Mouse (Mus musculus): ENCODE data around the gene Mfsd4a.

Mfsd4a gene

DNA sequence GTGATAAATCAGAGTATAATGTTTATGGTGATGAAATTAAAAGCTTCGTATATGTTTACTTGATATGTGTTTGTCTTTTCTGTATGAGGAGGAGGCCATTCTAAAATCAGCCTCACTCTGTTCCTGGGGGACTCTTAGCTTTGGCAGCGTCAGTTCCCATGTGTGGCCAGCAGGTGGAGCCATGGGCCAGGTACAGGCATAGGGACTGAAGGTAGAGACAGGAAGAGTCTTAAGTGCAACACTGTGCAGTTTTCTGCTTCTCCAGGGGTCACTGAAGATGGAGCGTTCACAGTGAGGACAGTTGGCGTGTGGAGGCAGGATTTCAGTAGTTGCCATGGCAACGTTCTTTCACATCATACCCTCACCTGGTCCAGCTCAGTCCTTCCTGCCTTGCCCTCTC lies 85.0 kb downstream of the Mfsd4a start:
- peak; percentile 86 for DNase-seq

DNA sequence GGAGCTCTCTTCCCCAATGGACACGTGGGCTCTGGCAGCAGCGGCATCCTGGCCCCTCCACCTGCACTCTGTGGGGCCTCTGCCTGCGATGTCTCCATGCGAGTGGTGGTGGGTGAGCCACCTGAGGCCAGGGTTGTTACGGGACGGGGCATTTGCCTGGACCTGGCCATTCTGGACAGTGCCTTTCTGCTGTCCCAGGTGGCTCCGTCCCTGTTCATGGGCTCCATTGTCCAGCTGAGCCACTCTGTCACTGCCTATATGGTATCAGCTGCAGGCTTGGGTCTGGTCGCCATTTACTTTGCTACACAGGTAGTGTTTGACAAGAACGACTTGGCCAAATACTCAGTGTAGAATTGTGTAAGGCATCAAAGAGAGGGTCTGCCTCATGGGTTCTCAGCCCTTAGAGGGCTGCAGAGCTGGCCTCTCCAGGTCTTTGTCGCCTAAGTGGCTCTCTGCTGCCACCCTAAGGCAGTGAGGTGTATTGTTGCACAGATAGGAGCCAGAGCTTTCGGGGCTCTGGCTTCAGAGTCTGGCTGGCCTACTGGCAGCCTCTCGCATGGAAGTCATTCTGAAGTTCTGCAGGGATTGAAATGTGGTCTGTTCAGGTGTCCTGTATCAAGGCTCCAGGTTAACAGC lies 86.4 kb downstream of the Mfsd4a start:
- DNase-seq: peak; percentile 66

GRCm38 (mm10) chr1:131980471-131980870 lies 87.4 kb downstream of the Mfsd4a start:
- no peak for DNase-seq

DNA sequence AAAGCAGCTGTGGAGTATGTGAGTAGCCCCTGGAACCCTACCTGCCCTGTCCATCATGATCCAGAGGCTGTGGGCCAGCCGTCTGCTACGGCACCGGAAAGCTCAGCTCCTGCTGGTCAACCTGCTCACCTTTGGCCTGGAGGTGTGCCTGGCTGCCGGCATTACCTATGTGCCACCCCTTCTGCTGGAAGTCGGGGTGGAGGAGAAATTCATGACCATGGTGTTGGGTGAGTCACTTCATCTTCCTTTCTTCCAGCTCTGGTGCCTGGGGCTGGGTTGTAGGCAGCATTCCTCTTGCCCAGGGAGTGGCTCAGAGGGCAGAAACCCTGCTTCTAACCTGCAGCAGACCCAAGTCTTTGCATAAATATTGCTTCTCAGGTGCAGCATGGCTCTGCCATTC lies 91.0 kb downstream of the Mfsd4a start:
- no peak for DNase-seq

DNA sequence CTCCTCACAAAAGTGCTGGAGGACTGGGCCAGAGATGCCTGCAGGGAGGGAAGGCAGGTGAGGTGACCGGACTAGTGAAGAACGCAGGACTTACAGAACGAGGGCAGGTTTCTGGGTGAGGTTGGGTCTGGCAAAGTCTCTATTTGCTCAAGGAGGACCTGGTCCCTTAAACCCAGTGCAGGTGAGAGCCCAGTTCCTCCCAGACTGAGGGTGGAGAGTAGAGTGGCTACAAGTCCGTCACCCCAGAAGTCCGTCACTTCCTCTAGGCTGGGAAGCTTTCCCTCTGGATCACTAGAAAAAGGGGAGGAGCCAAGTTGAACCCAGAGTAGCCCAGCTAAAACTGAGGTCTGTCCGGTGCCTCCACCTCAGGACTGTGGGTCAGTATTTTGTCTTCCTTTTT lies 93.9 kb downstream of the Mfsd4a start:
- no peak for DNase-seq

All from cerebellum, adult 9-10 months (tissue).